Mouse (Mus musculus) embryonic facial prominence, embryonic 15.5 days (tissue): ENCODE measurements around the gene Rorc. TPM values are rescaled to one million over a fixed set of nuclear protein-coding genes. Genes with fewer than 3 reads are reported as not detected.

ENCODE experiments used
- ATAC-seq: fragments of 200-750 bp; cut with Nextera tagmentation; 2 replicates; pipeline ENCODE4 v1.8.0; 2017; ENCODE audit warnings: low read depth, moderate TSS enrichment; ENCODE audit not compliant: insufficient number of reproducible peaks, low FRiP score, low TSS enrichment
- H3K27ac ChIP-seq: fragments of 300-500 bp; sonication (generic); replicated peaks from 2 replicates; pipeline ENCODE4 v1.5.1; 2015; ENCODE audit warnings: mild to moderate bottlenecking, inconsistent platforms
- H3K27me3 ChIP-seq: fragments of 300-500 bp; sonication (generic); 2 replicates; pipeline ENCODE4 v1.6.1; 2015; ENCODE audit warnings: inconsistent platforms
- H3K36me3 ChIP-seq: fragments of 300-500 bp; sonication (generic); 2 replicates; pipeline ENCODE4 v1.6.1; 2015; ENCODE audit warnings: mild to moderate bottlenecking, inconsistent platforms
- H3K4me1 ChIP-seq: fragments of 300-500 bp; sonication (generic); 2 replicates; pipeline ENCODE4 v1.6.1; 2015; ENCODE audit warnings: inconsistent platforms
- H3K4me2 ChIP-seq: fragments of 300-500 bp; sonication (generic); replicated peaks from 2 replicates; pipeline ENCODE4 v1.6.1; 2015; ENCODE audit warnings: mild to moderate bottlenecking, inconsistent platforms
- H3K4me3 ChIP-seq: fragments of 300-500 bp; sonication (generic); replicated peaks from 2 replicates; pipeline ENCODE4 v1.5.1; 2015; ENCODE audit warnings: mild to moderate bottlenecking, inconsistent platforms
- H3K9ac ChIP-seq: fragments of 300-500 bp; sonication (generic); 2 replicates; pipeline ENCODE4 v1.6.1; 2015; ENCODE audit warnings: inconsistent platforms
- H3K9me3 ChIP-seq: fragments of 300-500 bp; sonication (generic); replicated peaks from 2 replicates; pipeline ENCODE4 v1.6.1; 2016; ENCODE audit warnings: inconsistent platforms
- WGBS: fragments of 180-500 bp; shearing (Covaris S2); methylation state at CpG from one replicate; pipeline ENCODE4 v1.1.7; 2015; 5-methylcytosine and 5-hydroxymethylcytosine counted together
- polyA plus RNA-seq: library from polyadenylated mRNA; unstranded; fragments of >200 nt; fragmentation: Nextera tagmentation; extraction: Ambion mirVana; gene quantifications from 2 replicates; pipeline ENCODE4 v1.2.1, GENCODE M21; 2015

The Rorc gene
- polyA plus RNA-seq, 1 experiment from 2014 or later: 3.6 TPM

GRCm38 (mm10) chr3:94392128-94392527 is 19.5 kb downstream of the Rorc start:
- Histone ChIP-seq H3K36me3 (no peaks in the 10 kb centered on the region), H3K9ac (no peak overlapping the region), H3K27me3 (peaks cover 9% of the 10 kb centered on the region), H3K4me1 (no peaks in the 10 kb centered on the region), H3K4me2 (no peak overlapping the region), H3K27ac (no peak overlapping the region), H3K4me3 (no peak overlapping the region), H3K9me3 (no peaks in the 10 kb centered on the region)
- ATAC-seq: no peak
- WGBS: 82% methylated on average over 2 of the region's 2 CpGs

GRCm38 (mm10) chr3:94393049-94393448 is 20.5 kb downstream of the Rorc start:
- peaks cover 18% of the 10 kb centered on the region for H3K27me3 ChIP-seq
- no peaks in the 10 kb centered on the region for H3K4me1 ChIP-seq
- H3K4me2 ChIP-seq: no peak overlapping the region
- H3K4me3 ChIP-seq: no peak overlapping the region
- no peaks in the 10 kb centered on the region for H3K9me3 ChIP-seq
- H3K27ac ChIP-seq: no peak overlapping the region
- no peak overlapping the region for H3K9ac ChIP-seq
- no peaks in the 10 kb centered on the region for H3K36me3 ChIP-seq
- WGBS: 52% methylated on average over 4 of the region's 4 CpGs
- ATAC-seq: no peak

- H3K27me3 ChIP-seq: peaks cover 42% of the 10 kb centered on the region
- no peak for ATAC-seq
Measured at GRCm38 (mm10) chr3:94396336-94396735, 23.7 kb downstream of the Rorc start.

GRCm38 (mm10) chr3:94396851-94397250 is 24.3 kb downstream of the Rorc start:
- Histone ChIP-seq H3K27me3 (peaks cover 47% of the 10 kb centered on the region), H3K4me2 (no peak overlapping the region), H3K4me3 (no peak overlapping the region), H3K27ac (no peak overlapping the region), H3K9me3 (no peaks in the 10 kb centered on the region), H3K36me3 (no peaks in the 10 kb centered on the region), H3K4me1 (peaks cover 11% of the 10 kb centered on the region), H3K9ac (no peak overlapping the region)
- 73% methylated on average over 4 of the region's 4 CpGs for WGBS
- no peak for ATAC-seq

More at GRCm38 (mm10) chr3:94396336-94396735, 23.7 kb downstream of the Rorc start:
- no peak overlapping the region for H3K4me3 ChIP-seq
- no peak overlapping the region for H3K9ac ChIP-seq
- no peaks in the 10 kb centered on the region for H3K9me3 ChIP-seq
- H3K4me1 ChIP-seq: peaks cover 11% of the 10 kb centered on the region
- H3K4me2 ChIP-seq: no peak overlapping the region
- 84% methylated on average over 1 of the region's 1 CpGs for WGBS
- H3K27ac ChIP-seq: no peak overlapping the region
- no peaks in the 10 kb centered on the region for H3K36me3 ChIP-seq

GRCm38 (mm10) chr3:94398217-94398616 is 25.6 kb downstream of the Rorc start, which contains the start of gene Lingo4:
Gene Lingo4, plus strand, starts transcription at chr3:94398517.
- peaks cover 11% of the 10 kb centered on the region for H3K4me1 ChIP-seq
- peak within 1 kb of the TSS; percentile 28 for H3K4me3 ChIP-seq
- peak within 1 kb of the TSS; percentile 48 for H3K4me2 ChIP-seq
- WGBS: 65% methylated on average over 6 of the region's 6 CpGs
- no peak within 1 kb of the TSS for H3K27ac ChIP-seq
- H3K9me3 ChIP-seq: no peaks in the 10 kb centered on the region
- H3K36me3 ChIP-seq: no peaks in the 10 kb centered on the region
- H3K27me3 ChIP-seq: peaks cover 59% of the 10 kb centered on the region
- ATAC-seq: no peak
- H3K9ac ChIP-seq: peak within 1 kb of the TSS; percentile 12; the same call in 1 of the 2 replicates

GRCm38 (mm10) chr3:94398943-94399481 is 26.4 kb downstream of the Rorc start:
- Histone ChIP-seq H3K4me1 (peaks cover 16% of the 10 kb centered on the region), H3K4me3 (peak overlapping the region; percentile 28), H3K27ac (no peak overlapping the region), H3K4me2 (peak overlapping the region; percentile 48), H3K9ac (peak overlapping the region; percentile 12; the same call in 1 of the 2 replicates), H3K36me3 (no peaks in the 10 kb centered on the region), H3K27me3 (peaks cover 62% of the 10 kb centered on the region), H3K9me3 (no peaks in the 10 kb centered on the region)
- no peak for ATAC-seq
- WGBS: 1% methylated on average over 20 of the region's 20 CpGs

GRCm38 (mm10) chr3:94399663-94400310 is 27.2 kb downstream of the Rorc start:
- no peak overlapping the region for H3K4me3 ChIP-seq
- ATAC-seq: no peak
- 45% methylated on average over 5 of the region's 5 CpGs for WGBS
- H3K4me2 ChIP-seq: peak overlapping the region; percentile 48; the same call in 1 of the 2 replicates
- H3K9ac ChIP-seq: no peak overlapping the region
- no peak overlapping the region for H3K27ac ChIP-seq
- peaks cover 24% of the 10 kb centered on the region for H3K4me1 ChIP-seq
- H3K9me3 ChIP-seq: no peaks in the 10 kb centered on the region
- no peaks in the 10 kb centered on the region for H3K36me3 ChIP-seq
- H3K27me3 ChIP-seq: peaks cover 62% of the 10 kb centered on the region

GRCm38 (mm10) chr3:94402451-94402850 is 29.9 kb downstream of the Rorc start:
- H3K27ac ChIP-seq: no peak overlapping the region
- no peak overlapping the region for H3K4me3 ChIP-seq
- ATAC-seq: no peak
- peaks cover 29% of the 10 kb centered on the region for H3K4me1 ChIP-seq
- H3K9ac ChIP-seq: no peak overlapping the region
- no peak overlapping the region for H3K4me2 ChIP-seq
- no peaks in the 10 kb centered on the region for H3K36me3 ChIP-seq
- no peaks in the 10 kb centered on the region for H3K9me3 ChIP-seq
- 56% methylated on average over 8 of the region's 8 CpGs for WGBS
- peaks cover 50% of the 10 kb centered on the region for H3K27me3 ChIP-seq

- Histone ChIP-seq H3K9me3 (no peaks in the 10 kb centered on the region), H3K36me3 (no peaks in the 10 kb centered on the region), H3K4me2 (0 out of 2 replicates have a peak overlapping the region, but pooled peaks have one; percentile 6), H3K4me1 (peaks cover 18% of the 10 kb centered on the region), H3K9ac (no peak overlapping the region), H3K27ac (peak overlapping the region; percentile 35; the same call in 1 of the 2 replicates), H3K4me3 (no peak overlapping the region), H3K27me3 (peaks cover 38% of the 10 kb centered on the region)
- 19% methylated on average over 7 of the region's 7 CpGs for WGBS
- 0 out of 2 replicates have a peak, but pooled peaks have one; percentile 40 for ATAC-seq
Measured at GRCm38 (mm10) chr3:94404366-94405054, 31.9 kb downstream of the Rorc start.

GRCm38 (mm10) chr3:94405561-94405960 is 33.0 kb downstream of the Rorc start:
- no peak overlapping the region for H3K27ac ChIP-seq

GRCm38 (mm10) chr3:94412530-94412929 is 39.9 kb downstream of the Rorc start:
- no peaks in the 10 kb centered on the region for H3K9me3 ChIP-seq
- peak overlapping the region; percentile 6; the same call in 1 of the 2 replicates for H3K9ac ChIP-seq
- H3K4me3 ChIP-seq: peak overlapping the region; percentile 47
- peaks cover 11% of the 10 kb centered on the region for H3K4me1 ChIP-seq
- H3K27me3 ChIP-seq: no peaks in the 10 kb centered on the region; the same call in 1 of the 2 replicates
- WGBS: 7% methylated on average over 25 of the region's 25 CpGs
- no peaks in the 10 kb centered on the region for H3K36me3 ChIP-seq
- no peak overlapping the region for H3K27ac ChIP-seq
- H3K4me2 ChIP-seq: peak overlapping the region; percentile 94
- ATAC-seq: no peak

More at GRCm38 (mm10) chr3:94405561-94405960, 33.0 kb downstream of the Rorc start:
- Histone ChIP-seq H3K36me3 (no peaks in the 10 kb centered on the region), H3K4me3 (no peak overlapping the region), H3K9ac (no peak overlapping the region), H3K9me3 (no peaks in the 10 kb centered on the region), H3K4me1 (peaks cover 18% of the 10 kb centered on the region), H3K27me3 (peaks cover 27% of the 10 kb centered on the region), H3K4me2 (no peak overlapping the region)
- ATAC-seq: no peak
- 50% methylated on average over 4 of the region's 4 CpGs for WGBS
